Mouse (Mus musculus) adrenal gland (tissue): ENCODE data around the gene Pkd2.

ENCODE experiments used
- intact Hi-C: fragments of 180-260 bp; cut with DNase I; formaldehyde crosslinking; loops from one replicate; pipeline ENCODE4 v1.15.1; 2025
- long read RNA-seq, 2 experiments: library from polyadenylated mRNA; unstranded; transcript quantifications; one replicate each; pipeline ENCODE4 v2.0.0; 2020; ENCODE audit warnings: borderline replicate concordance in 1 of 2; ENCODE audit not compliant: insufficient replicate concordance in 1 of 2

Gene Pkd2
- long read RNA-seq, experiment 1, partial matches to known transcripts = 5 of 6 reads
- long read RNA-seq, experiment 1, other reads (novel, unspliced or antisense) = 1 of 6 reads
- long read RNA-seq, experiment 2, full-length matches to known transcripts = 2 of 12 reads
- long read RNA-seq, experiment 2, partial matches to known transcripts = 8 of 12 reads
- long read RNA-seq, experiment 2, other reads (novel, unspliced or antisense) = 2 of 12 reads

- intact Hi-C loops = no loop called here
These were observed at the start of gene Pkd2 for GRCm38 (mm10) chr5:104458832-104459705. Pkd2 (plus strand) TSS chr5:104459450.

GRCm38 (mm10) chr5:104415999-104416398 lies 43.3 kb upstream of the Pkd2 start:
- intact Hi-C loops = no loop called here

DNA sequence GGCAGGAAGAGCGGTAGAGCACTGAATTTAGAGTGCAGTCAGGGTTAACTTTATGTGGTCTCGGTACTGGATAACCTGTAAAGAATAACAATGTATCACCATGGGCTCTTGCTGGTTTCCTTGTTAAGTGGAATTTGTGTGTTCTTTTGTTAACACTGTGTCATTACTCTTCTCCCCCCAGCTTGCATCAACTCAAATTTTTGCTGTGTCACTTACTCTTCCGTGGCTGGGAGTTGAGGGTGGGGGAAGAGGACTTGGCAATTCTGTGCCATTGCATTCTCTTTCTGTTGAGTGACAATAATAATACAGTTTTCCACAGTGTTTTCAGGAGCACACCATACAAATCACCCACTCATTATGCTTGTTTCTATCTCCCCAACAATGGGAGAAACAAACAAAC lies 42.2 kb upstream of the Pkd2 start:
- intact Hi-C loops = no loop called here

DNA sequence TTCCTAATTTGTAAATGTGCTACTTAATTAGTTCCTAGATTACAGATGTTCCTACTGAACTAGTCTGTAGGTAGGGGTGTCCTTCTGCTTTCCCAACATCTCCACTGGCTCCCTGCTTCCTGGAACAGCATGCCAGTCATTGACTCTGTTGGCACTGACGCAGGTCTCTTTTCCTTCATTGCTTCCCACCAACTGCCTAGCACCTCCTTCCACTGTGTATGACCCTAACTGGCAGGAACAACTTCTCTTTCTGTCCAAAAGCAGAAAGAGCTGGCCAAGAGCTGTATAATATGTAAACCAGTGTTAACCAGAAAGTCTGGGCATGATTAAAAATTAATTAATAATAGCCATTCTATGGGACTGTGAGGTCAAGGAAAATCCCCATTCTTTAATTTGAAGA lies 41.5 kb upstream of the Pkd2 start:
- intact Hi-C loops = no loop called here

DNA sequence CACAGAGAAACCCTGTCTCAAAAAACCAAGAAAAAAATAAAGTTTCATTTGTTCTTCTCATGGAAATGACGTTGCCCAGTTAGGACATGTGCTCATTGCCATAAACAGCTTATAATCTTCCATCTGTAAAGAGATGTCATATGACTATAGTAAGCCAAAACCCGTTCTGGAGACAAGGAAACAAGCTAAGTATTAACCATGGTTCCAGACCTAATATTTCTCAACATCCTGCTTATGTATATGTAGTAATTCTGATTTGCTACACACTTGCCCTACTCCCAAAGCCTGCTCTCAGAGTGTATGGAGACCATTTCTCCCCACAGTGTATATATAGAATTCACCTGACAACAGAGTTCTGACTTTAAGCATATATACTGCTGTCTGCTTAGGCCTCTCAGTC lies 37.2 kb upstream of the Pkd2 start:
- intact Hi-C loops = no loop called here

GRCm38 (mm10) chr5:104423861-104424260 lies 35.4 kb upstream of the Pkd2 start:
- intact Hi-C loops = no loop called here

DNA sequence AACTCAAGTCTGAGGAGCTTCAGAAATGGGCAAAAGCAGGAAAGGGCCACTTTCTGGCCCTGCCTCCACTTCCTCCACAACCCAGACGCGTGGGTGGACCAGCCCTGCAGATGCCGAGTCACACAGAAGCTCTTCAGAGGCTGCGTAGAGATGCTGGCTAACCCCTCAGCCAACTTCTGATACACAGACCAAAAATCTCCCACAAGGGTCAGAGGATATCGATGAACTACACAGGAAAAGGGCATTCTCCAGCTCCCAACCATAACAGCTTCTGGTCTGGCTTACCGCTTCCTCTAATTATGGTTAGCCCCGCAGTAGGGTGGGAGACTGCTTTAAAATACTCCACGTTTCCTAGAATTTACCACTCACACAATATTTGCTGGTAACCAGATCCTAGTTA lies 33.3 kb upstream of the Pkd2 start:
- intact Hi-C loops = no loop called here

DNA sequence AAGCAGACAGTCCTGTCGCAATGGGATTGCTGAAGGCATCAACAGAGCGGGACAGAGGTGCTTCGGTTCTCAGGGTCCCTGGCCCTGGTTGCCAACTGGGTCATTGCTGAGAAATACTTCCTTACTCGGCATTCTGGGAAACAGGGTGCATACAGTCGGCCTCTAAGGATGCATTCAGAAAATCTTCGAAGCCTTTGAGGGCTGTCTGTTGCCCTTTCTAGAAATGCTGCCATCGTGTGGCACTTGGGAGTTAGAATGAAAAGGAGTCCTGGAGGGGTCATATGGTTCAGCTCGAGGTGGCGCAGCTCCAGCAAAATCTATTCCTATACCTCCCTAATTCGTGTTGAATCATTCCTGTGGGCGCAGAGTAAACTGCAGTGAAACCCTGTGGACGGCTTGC lies 26.4 kb upstream of the Pkd2 start:
- intact Hi-C loops = loop anchor here (5.0 kb wide), 1 partner anchor 91 kb away; no protein-coding TSS in a partner anchor

DNA sequence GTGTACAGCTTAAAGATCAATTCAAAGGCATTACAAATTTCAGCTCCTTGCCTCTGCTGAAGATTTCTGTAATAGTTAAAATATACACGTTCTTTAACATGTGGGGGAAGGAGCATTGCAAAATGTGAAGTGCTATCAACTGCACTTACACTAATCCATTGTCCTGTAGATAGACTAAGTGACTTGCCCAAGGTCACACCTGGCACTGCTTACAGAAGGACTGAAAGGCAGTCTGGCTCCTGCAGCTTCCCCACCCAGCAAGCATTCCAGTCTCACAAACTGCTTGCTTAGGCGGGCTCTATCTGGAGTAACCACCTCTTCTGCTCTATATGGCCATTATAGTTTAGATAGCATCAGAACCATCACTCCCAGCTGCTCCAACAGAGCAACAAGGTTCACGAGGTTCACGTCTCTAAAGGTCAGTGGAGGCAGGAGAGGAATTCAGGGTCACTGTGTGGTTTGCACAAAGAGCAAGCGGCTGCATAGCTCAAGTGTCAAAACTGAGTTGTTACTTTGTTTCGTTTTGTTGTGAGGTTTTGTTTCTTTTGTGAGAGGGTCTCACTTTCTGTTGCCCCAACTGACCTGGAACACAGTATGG lies 25.2 kb upstream of the Pkd2 start:
- intact Hi-C loops = loop anchor here (5.0 kb wide), 1 partner anchor 92 kb away; no protein-coding TSS in a partner anchor

DNA sequence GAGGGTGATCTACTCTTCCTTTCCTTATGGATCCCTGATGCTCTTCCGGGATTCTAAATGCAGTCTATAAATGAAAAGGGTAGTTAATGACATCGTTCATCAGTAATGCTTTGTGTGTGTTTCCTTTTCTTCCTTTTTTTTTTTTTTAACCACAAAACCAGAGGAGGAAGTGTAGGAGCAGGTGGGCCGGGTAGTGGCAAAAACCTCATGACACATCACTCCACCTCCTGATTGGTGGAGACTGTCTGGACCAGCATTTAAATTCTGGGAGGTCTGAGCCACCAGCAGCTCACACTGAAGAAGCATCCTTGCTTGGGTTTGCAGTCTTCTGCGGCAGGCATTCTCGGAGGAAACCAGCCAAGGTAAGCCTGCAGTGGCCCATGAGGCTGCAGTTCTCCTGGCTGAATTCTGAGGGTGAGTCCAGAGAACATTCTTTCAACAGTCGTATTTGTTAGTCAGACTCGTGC lies 24.4 kb upstream of the Pkd2 start, which contains the start of gene Spp1:
Gene Spp1, plus strand, starts transcription at position 284 of the 467 bp plus-strand sequence.
- intact Hi-C loops = loop anchor here (5.0 kb wide), 1 partner anchor 93 kb away; no protein-coding TSS in a partner anchor

DNA sequence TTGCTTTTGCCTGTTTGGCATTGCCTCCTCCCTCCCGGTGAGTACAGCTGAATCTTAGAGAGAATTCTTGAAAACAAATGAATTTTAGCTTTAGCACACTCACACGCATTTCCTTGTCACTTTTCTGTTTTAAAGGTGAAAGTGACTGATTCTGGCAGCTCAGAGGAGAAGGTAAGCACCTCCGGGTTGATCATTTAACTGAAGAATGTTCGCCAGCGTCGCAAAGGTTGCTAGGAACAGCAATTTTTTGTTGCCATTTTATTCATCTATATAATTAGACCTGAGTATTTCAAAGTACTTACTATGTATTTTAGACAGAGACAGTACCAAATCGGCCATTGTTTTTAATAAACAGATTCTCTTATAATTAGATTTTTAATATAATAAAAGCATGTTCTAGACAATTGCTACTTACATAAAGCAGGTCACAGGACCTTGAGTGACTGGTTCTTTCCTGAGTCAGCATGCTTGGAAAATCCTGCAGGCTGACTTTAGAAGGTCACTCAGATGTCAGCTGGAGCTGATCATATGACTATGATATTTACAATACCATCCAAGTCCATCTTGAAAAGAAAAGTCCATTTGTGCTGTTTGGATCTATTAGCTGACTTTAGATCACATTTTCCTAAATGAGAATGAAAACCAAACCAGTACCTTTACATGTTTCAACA lies 22.7 kb upstream of the Pkd2 start:
- intact Hi-C loops = no loop called here

DNA sequence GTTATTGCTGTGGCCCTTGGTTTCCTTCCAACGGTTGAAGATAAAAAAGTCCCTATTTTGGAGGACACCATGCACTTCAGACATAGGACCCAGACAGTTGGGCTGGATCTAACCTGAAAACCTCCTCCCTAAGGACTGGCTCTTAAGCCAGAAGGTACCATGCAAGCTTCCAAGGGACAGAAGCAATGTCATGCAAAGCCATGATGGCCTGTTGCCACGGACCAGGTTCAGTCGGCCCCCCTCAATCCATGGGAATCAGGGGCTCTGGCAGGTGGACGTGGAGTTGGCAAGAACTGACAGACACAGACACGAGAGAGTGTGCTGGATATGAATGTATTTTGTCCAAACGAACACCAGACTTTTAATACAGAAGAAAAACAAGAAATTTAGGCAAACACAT lies 16.9 kb upstream of the Pkd2 start:
- intact Hi-C loops = loop anchor here (10.0 kb wide), 1 partner anchor 318 kb away; no protein-coding TSS in a partner anchor

DNA sequence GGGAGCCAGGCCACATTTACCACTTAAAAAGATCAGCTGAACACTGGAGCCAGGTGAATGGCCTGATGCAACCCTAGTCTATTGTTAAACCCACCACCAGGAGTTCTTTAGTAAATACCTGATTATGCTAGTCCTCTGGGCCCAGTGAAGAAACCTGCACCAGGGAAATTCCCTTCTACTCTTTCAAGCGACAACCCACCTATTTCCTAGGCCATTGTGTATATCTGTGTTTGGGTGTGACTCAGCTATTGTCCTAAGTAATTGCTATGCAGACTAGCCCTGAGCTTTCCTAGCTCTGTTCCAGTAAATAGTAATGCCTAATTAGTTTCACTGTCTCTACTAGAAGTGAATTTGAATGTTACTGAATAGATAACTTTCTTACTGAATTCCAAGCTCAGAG lies 16.4 kb upstream of the Pkd2 start:
- intact Hi-C loops = loop anchor here (10.0 kb wide), 1 partner anchor 318 kb away; no protein-coding TSS in a partner anchor

GRCm38 (mm10) chr5:104446156-104446555 lies 13.1 kb upstream of the Pkd2 start:
- intact Hi-C loops = loop anchor here (2.0 to 10.0 kb wide), 3 partner anchors 101 to 321 kb away; no protein-coding TSS in a partner anchor

DNA sequence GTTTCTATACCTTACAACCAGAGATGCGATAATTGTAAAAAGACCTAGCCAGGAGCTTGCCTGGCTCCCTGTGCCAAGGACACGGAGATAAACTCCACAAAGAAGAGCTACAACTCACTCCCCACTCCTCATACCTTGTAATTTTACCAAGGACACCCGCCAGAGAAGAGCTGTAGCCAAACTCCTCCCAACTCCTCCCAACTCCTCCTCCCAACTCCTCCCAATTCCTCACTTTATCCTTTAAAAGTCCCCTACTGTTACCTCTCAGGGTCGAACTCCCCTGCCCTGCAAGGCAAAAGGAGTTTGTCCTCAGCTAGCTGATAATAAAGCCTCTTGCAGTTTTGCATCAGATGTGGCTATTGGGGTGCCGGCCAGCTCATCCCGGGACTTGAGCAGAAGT lies 10.9 kb upstream of the Pkd2 start:
- intact Hi-C loops = loop anchor here (10.0 kb wide), 1 partner anchor 324 kb away; no protein-coding TSS in a partner anchor

DNA sequence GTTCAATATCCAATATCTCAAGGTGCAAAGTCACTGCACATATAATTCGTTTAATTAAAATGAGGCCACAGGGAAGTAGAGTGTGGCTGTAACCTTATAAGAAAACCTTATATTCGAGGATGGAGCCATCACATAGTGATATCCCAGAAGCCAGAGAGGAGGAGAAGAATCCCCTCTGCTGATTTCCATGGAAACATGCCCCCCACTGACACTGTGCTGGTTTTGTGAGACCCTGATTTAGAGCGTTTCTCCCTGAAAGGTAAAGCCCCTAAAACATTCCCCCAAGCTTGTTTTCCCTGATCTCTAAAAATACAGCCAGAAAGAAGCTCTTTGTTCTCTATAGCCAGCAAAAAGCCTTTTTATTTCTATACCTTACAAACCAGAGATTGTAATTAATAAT lies 9.8 kb upstream of the Pkd2 start:
- intact Hi-C loops = loop anchor here (10.0 kb wide), 1 partner anchor 325 kb away; no protein-coding TSS in a partner anchor

- intact Hi-C loops = no loop called here
These were observed 6.2 kb upstream of the Pkd2 start for GRCm38 (mm10) chr5:104453075-104453474.

DNA sequence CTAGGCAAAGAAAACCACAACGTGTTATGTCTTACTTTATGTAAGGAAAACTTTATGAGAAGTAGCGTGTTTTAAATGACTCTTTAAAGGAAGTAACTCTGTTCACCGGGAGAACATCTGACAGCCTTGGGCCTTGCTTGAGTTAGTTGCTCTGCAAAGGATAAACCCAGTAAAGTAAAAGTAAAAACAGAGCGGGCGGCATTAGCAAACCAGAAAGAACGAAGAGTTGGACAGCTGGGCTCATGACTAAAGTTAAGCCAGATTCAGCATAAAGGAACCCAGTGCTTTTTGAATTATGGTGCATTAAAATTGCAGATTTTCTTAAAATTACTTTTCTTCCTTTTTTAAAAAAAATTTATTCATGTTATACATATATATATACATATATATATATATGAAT lies 4.7 kb upstream of the Pkd2 start:
- intact Hi-C loops = no loop called here

GRCm38 (mm10) chr5:104459706-104460455 lies 631 bp downstream of the Pkd2 start:
- intact Hi-C loops = no loop called here

- intact Hi-C loops = no loop called here
These were observed 1.2 kb downstream of the Pkd2 start for GRCm38 (mm10) chr5:104460456-104460838.
